Mouse (Mus musculus) CD4-positive, CD25-positive, alpha-beta regulatory T cell, adult 9 weeks (primary cell): ENCODE data around the gene Olfr263. TPM values are rescaled to one million over a fixed set of nuclear protein-coding genes. Genes with fewer than 3 reads are reported as not detected.

Experiments used
- polyA plus RNA-seq: library from polyadenylated mRNA; unstranded; fragments of 100-300 nt; shearing (Covaris generic); gene quantifications from one replicate; pipeline ENCODE4 v1.2.1, GENCODE M21; 2017

The Olfr263 gene
- polyA plus RNA-seq = not detected

GRCm38 (mm10) chr13:21129339-21129738 lies at the start of gene Olfr263:
Gene Olfr263, plus strand, starts transcription at chr13:21129639.

DNA sequence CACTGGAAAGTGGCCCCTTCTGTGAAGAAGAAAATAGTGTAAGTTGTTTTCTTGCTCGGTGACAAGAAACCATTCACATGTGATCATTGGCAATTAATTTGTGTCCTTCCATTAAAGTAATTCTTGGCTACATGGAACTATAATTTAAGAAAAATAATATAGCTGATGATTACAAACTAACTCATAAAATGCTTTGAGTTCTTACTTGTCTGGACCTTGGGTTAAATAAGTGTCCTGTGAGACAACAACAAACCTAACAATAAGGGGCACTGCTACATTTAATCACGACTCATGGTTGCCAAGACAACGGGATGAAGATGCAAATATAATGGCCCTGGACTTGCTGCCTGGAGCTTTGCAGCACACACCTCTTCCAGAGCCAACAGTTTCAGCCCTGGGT lies 18.3 kb upstream of the Olfr263 start, which contains the start of gene Olfr1369-ps1:
Olfr1369-ps1 (plus strand) TSS at position 301 of the 400 bp plus-strand sequence.

DNA sequence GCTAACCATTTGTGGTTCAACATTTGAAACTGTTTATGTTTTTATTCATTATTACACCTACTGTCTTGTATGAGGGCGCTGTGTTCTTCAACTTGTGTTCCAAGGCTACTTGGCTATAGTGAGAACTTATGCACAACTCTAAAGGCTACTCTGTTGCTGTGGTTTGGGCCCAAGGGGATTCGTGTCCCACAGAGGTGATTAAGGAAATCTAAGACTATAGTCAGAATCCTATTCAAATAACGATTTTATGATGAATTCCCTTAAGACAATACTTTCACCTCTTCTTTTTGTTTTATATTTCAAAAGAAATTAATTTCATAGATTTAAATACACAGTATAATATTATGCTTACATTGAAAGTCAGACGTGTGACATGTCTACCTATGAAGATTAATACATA lies 16.3 kb downstream of the Olfr263 start, which contains the start of gene Olfr1368:
Olfr1368 (minus strand) TSS at position 101 of the 400 bp plus-strand sequence.

GRCm38 (mm10) chr13:21179367-21179723 lies 49.9 kb downstream of the Olfr263 start, which contains the start of gene Trim27:
Gene Trim27, plus strand, starts transcription at chr13:21179445.

Other genes with a start within 250 kb of the Olfr263 start
- gene Olfr1370, start 54.7 kb upstream of the Olfr263 start, polyA plus RNA-seq = not detected
- gene Olfr1369-ps1, start 18.2 kb upstream of the Olfr263 start, polyA plus RNA-seq = 0.07 TPM
- gene Olfr1368, start 16.2 kb downstream of the Olfr263 start, polyA plus RNA-seq = not detected
- 18.2 TPM for gene Trim27, start 49.8 kb downstream of the Olfr263 start, polyA plus RNA-seq
- not detected for gene Gpx5, start 163.1 kb downstream of the Olfr263 start, polyA plus RNA-seq
- gene Gpx6, start 182.5 kb downstream of the Olfr263 start, polyA plus RNA-seq = not detected
- gene Olfr1367, start 217.3 kb downstream of the Olfr263 start, polyA plus RNA-seq = not detected
- 11.6 TPM for gene Zscan12, start 233.2 kb downstream of the Olfr263 start, polyA plus RNA-seq